Mouse (Mus musculus): ENCODE data around the gene Bcl7c. TPM values are rescaled to one million over a fixed set of nuclear protein-coding genes. Genes with fewer than 3 reads are reported as not detected.
A peak's percentile ranks its signal among the peaks of the same experiment; 100 is the strongest.

Gene Bcl7c
- polyA plus RNA-seq, 1 experiment from 2014 or later: 33.1 TPM

GRCm38 (mm10) chr7:127613501-127613900 is 95.2 kb downstream of the Bcl7c start:
- H3K36me3 ChIP-seq (ENCODE audit: control insufficient read depth, insufficient read depth, low read length): peaks cover 43% of the 10 kb centered on the region
- WGBS: 85% methylated on average over 8 of the region's 8 CpGs
- H3K4me1 ChIP-seq (ENCODE audit: control insufficient read depth, insufficient read depth, low read length): peaks cover 16% of the 10 kb centered on the region
- ATAC-seq (ENCODE audit: insufficient read depth, low FRiP score): no peak
- H3K4me2 ChIP-seq (ENCODE audit: low read depth, low read length): no peak overlapping the region
- H3K9me3 ChIP-seq (replicated peaks; ENCODE audit: control insufficient read depth, low read length): 0 out of 2 replicates have a peak, but pooled peaks cover 6% of the 10 kb centered on the region
- no peak overlapping the region for H3K4me3 ChIP-seq (replicated peaks; ENCODE audit: low read length)
- peak overlapping the region; percentile 96; the same call in 1 of the 2 replicates for H3K9ac ChIP-seq (ENCODE audit: low read length)
- no peaks in the 10 kb centered on the region for H3K27me3 ChIP-seq (ENCODE audit: control insufficient read depth, insufficient read depth, low read length)
- H3K27ac ChIP-seq (ENCODE audit: low read length): no peak overlapping the region

- Histone ChIP-seq H3K4me3 (replicated peaks; ENCODE audit: low read length) (no peak overlapping the region), H3K9ac (ENCODE audit: low read length) (no peak overlapping the region), H3K27ac (ENCODE audit: low read length) (no peak overlapping the region), H3K36me3 (ENCODE audit: control insufficient read depth, insufficient read depth, low read length) (peaks cover 49% of the 10 kb centered on the region), H3K27me3 (ENCODE audit: control insufficient read depth, insufficient read depth, low read length) (no peaks in the 10 kb centered on the region), H3K9me3 (replicated peaks; ENCODE audit: control insufficient read depth, low read length) (0 out of 2 replicates have a peak, but pooled peaks cover 6% of the 10 kb centered on the region), H3K4me2 (ENCODE audit: low read depth, low read length) (no peak overlapping the region), H3K4me1 (ENCODE audit: control insufficient read depth, insufficient read depth, low read length) (peaks cover 16% of the 10 kb centered on the region)
- no peak for ATAC-seq (ENCODE audit: insufficient read depth, low FRiP score)
- WGBS: 96% methylated on average over 26 of the region's 26 CpGs
Observed at GRCm38 (mm10) chr7:127611561-127611960, 97.2 kb downstream of the Bcl7c start.

MicroRNAs within 50 kb of the gene (microRNA counts, 519-probe panel; counts per million panel counts)
- 1,629 counts per million, percentile 24 among the panel's probes with 10 or more counts for microRNA mmu-miR-762

Small RNAs within 50 kb of the gene (microRNA-seq; reads per million reads assigned to microRNA genes)
- not detected for gene Mir762

Other genes starting within 250 kb of the Bcl7c start
- 35.9 and 37.8 TPM in 2 replicates for gene Prr14, start 249.3 kb downstream of the Bcl7c start, polyA plus RNA-seq (2015; fragmentation: Nextera tagmentation; extraction: Ambion mirVana)
- 10.5 and 11.1 TPM in 2 replicates for gene Fbrs, start 229.7 kb downstream of the Bcl7c start, polyA plus RNA-seq (2015; fragmentation: Nextera tagmentation; extraction: Ambion mirVana)
- 20.3 and 32.4 TPM in 2 replicates for gene Srcap, start 196.9 kb downstream of the Bcl7c start, polyA plus RNA-seq (2015; fragmentation: Nextera tagmentation; extraction: Ambion mirVana)
- gene Gm42715, start 189.3 kb downstream of the Bcl7c start, polyA plus RNA-seq (2015; fragmentation: Nextera tagmentation; extraction: Ambion mirVana): 12.3 and 13.2 TPM in 2 replicates
- 10.1 and 14.0 TPM in 2 replicates for gene Tmem265, start 147.5 kb downstream of the Bcl7c start, polyA plus RNA-seq (2015; fragmentation: Nextera tagmentation; extraction: Ambion mirVana)
- gene Phkg2, start 135.6 kb downstream of the Bcl7c start, polyA plus RNA-seq (2015; fragmentation: Nextera tagmentation; extraction: Ambion mirVana): 37.6 and 44.1 TPM in 2 replicates
- 6.3 and 8.1 TPM in 2 replicates for gene Ccdc189, start 120.3 kb downstream of the Bcl7c start, polyA plus RNA-seq (2015; fragmentation: Nextera tagmentation; extraction: Ambion mirVana)
- gene Rnf40, start 120.2 kb downstream of the Bcl7c start, polyA plus RNA-seq (2015; fragmentation: Nextera tagmentation; extraction: Ambion mirVana): 41.6 and 41.7 TPM in 2 replicates
- gene Zfp629, start 93.1 kb downstream of the Bcl7c start, polyA plus RNA-seq (2015; fragmentation: Nextera tagmentation; extraction: Ambion mirVana): 10.4 and 10.9 TPM in 2 replicates
- gene Ctf1, start 3.8 kb upstream of the Bcl7c start, polyA plus RNA-seq (2015; fragmentation: Nextera tagmentation; extraction: Ambion mirVana): 8.1 and 10.3 TPM in 2 replicates
- 0.21 and 0.22 TPM in 2 replicates for gene Ctf2, start 23.2 kb upstream of the Bcl7c start, polyA plus RNA-seq (2015; fragmentation: Nextera tagmentation; extraction: Ambion mirVana)
- 2.8 and 3.2 TPM in 2 replicates for gene Fbxl19, start 35.6 kb upstream of the Bcl7c start, polyA plus RNA-seq (2015; fragmentation: Nextera tagmentation; extraction: Ambion mirVana)
- 26.7 and 29.0 TPM in 2 replicates for gene Orai3, start 60.9 kb upstream of the Bcl7c start, polyA plus RNA-seq (2015; fragmentation: Nextera tagmentation; extraction: Ambion mirVana)
- gene Setd1a, start 67.7 kb upstream of the Bcl7c start, polyA plus RNA-seq (2015; fragmentation: Nextera tagmentation; extraction: Ambion mirVana): 10.5 and 16.4 TPM in 2 replicates
- not detected in 2 replicates for gene Gm49388, start 76.7 kb upstream of the Bcl7c start, polyA plus RNA-seq (2015; fragmentation: Nextera tagmentation; extraction: Ambion mirVana)
- 35.2 and 36.1 TPM in 2 replicates for gene Hsd3b7, start 91.7 kb upstream of the Bcl7c start, polyA plus RNA-seq (2015; fragmentation: Nextera tagmentation; extraction: Ambion mirVana)
- 43.1 and 48.6 TPM in 2 replicates for gene Stx4a, start 115.4 kb upstream of the Bcl7c start, polyA plus RNA-seq (2015; fragmentation: Nextera tagmentation; extraction: Ambion mirVana)
- gene Stx1b, start 115.6 kb upstream of the Bcl7c start, polyA plus RNA-seq (2015; fragmentation: Nextera tagmentation; extraction: Ambion mirVana): 2.9 and 3.6 TPM in 2 replicates
- 9.9 and 11.2 TPM in 2 replicates for gene Zfp646, start 167.3 kb upstream of the Bcl7c start, polyA plus RNA-seq (2015; fragmentation: Nextera tagmentation; extraction: Ambion mirVana)
- gene Zfp668, start 167.9 kb upstream of the Bcl7c start, polyA plus RNA-seq (2015; fragmentation: Nextera tagmentation; extraction: Ambion mirVana): 11.5 and 11.9 TPM in 2 replicates
- 1.7 and 1.8 TPM in 2 replicates for gene Prss53, start 182.0 kb upstream of the Bcl7c start, polyA plus RNA-seq (2015; fragmentation: Nextera tagmentation; extraction: Ambion mirVana)
- gene Gm21974, start 186.5 kb upstream of the Bcl7c start, polyA plus RNA-seq (2015; fragmentation: Nextera tagmentation; extraction: Ambion mirVana): not detected in 2 replicates
- gene Vkorc1, start 186.7 kb upstream of the Bcl7c start, polyA plus RNA-seq (2015; fragmentation: Nextera tagmentation; extraction: Ambion mirVana): 179 and 184 TPM in 2 replicates
- gene Bckdk, start 195.1 kb upstream of the Bcl7c start, polyA plus RNA-seq (2015; fragmentation: Nextera tagmentation; extraction: Ambion mirVana): 134 and 148 TPM in 2 replicates
- gene Kat8, start 203.6 kb upstream of the Bcl7c start, polyA plus RNA-seq (2015; fragmentation: Nextera tagmentation; extraction: Ambion mirVana): 27.6 and 29.2 TPM in 2 replicates
- gene Prss8, start 221.2 kb upstream of the Bcl7c start, polyA plus RNA-seq (2015; fragmentation: Nextera tagmentation; extraction: Ambion mirVana): 63.8 and 78.8 TPM in 2 replicates
- 10.7 and 11.7 TPM in 2 replicates for gene Prss36, start 237.8 kb upstream of the Bcl7c start, polyA plus RNA-seq (2015; fragmentation: Nextera tagmentation; extraction: Ambion mirVana)